Mouse (Mus musculus) olfactory bulb, adult 2 months (tissue): ENCODE measurements around the gene Herpud1. TPM values are rescaled to one million over a fixed set of nuclear protein-coding genes. Genes with fewer than 3 reads are reported as not detected.
"Not testable (repeated sequence)": the region's sequence is repeated elsewhere in the genome, so short reads cannot be mapped to it uniquely, and the experiment has no call there.

Experiments
- H3K27ac ChIP-seq: fragments of 200-500 bp; 2 replicates; pipeline ENCODE4 v1.5.1; 2012; ENCODE audit warnings: low read depth, low read length; ENCODE audit not compliant: insufficient read depth
- H3K4me1 ChIP-seq: fragments of 200-500 bp; 2 replicates; pipeline ENCODE4 v1.6.1; 2012; ENCODE audit warnings: low read length; ENCODE audit not compliant: control insufficient read depth, insufficient read depth
- H3K4me3 ChIP-seq: fragments of 200-500 bp; 2 replicates; pipeline ENCODE4 v1.5.1; 2012; ENCODE audit warnings: mild to moderate bottlenecking, low read depth, low read length, moderate library complexity; ENCODE audit not compliant: insufficient read depth
- CTCF ChIP-seq: fragments of 200-500 bp; IDR thresholded peaks from 2 replicates; pipeline ENCODE4 v1.5.1; 2012; ENCODE audit warnings: low read depth, mild to moderate bottlenecking, low read length, moderate library complexity; ENCODE audit not compliant: insufficient read depth
- POLR2A ChIP-seq: fragments of 200-500 bp; IDR thresholded peaks from 2 replicates; pipeline ENCODE4 v1.6.1; 2012; ENCODE audit warnings: mild to moderate bottlenecking, low read depth, low read length, moderate library complexity; ENCODE audit not compliant: insufficient read depth
- WGBS: fragments of 180-500 bp; shearing (Covaris S2); methylation state at CpG from one replicate; pipeline ENCODE4 v1.1.7; 2018; 5-methylcytosine and 5-hydroxymethylcytosine counted together
- polyA plus RNA-seq: library from polyadenylated mRNA; stranded (reverse); fragments of >200 nt; gene quantifications from 2 replicates; pipeline ENCODE4 v1.2.4, GENCODE M21; 2012; ENCODE audit warnings: low replicate concordance; ENCODE audit not compliant: missing spikeins, insufficient read depth, insufficient read length

Herpud1 gene
- polyA plus RNA-seq, 1 experiment, result not detected

- Histone ChIP-seq H3K4me3 (no peak overlapping the region), H3K4me1 (no peaks in the 10 kb centered on the region), H3K27ac (no peak overlapping the region)
- TF ChIP-seq CTCF (no peak), POLR2A (no peak)
- 85% methylated on average over 6 of the region's 6 CpGs for WGBS
Observed at GRCm38 (mm10) chr8:94395851-94396540, 9.8 kb downstream of the Herpud1 start.

- no peaks in the 10 kb centered on the region for H3K4me1 ChIP-seq
- TF ChIP-seq CTCF (no peak), POLR2A (no peak)
- H3K4me3 ChIP-seq, result no peak overlapping the region
- WGBS, result 66% methylated on average over 11 of the region's 11 CpGs
- H3K27ac ChIP-seq, result no peak overlapping the region
Observed at GRCm38 (mm10) chr8:94396964-94397657, 10.9 kb downstream of the Herpud1 start.

- whole genome bisulfite sequencing, result 82% methylated on average over 6 of the region's 6 CpGs
- no peak overlapping the region for H3K27ac ChIP-seq
- H3K4me3 ChIP-seq, result no peak overlapping the region
- H3K4me1 ChIP-seq, result no peaks in the 10 kb centered on the region
- TF ChIP-seq CTCF, result no peak
- no peak for TF ChIP-seq POLR2A
Observed at GRCm38 (mm10) chr8:94398587-94398986, 12.3 kb downstream of the Herpud1 start.

- Histone ChIP-seq H3K4me1 (no peaks in the 10 kb centered on the region), H3K27ac (no peak overlapping the region), H3K4me3 (no peak overlapping the region)
- WGBS, result 84% methylated on average over 3 of the region's 3 CpGs
- TF ChIP-seq CTCF (no peak), POLR2A (no peak)
Observed at GRCm38 (mm10) chr8:94399361-94399953, 13.2 kb downstream of the Herpud1 start.

- WGBS, result 88% methylated on average over 2 of the region's 2 CpGs
- H3K27ac ChIP-seq, H3K4me1 ChIP-seq, H3K4me3 ChIP-seq: not testable (repeated sequence)
Observed at GRCm38 (mm10) chr8:94399957-94400356, 13.7 kb downstream of the Herpud1 start.

- no peak for TF ChIP-seq CTCF
- no peak for TF ChIP-seq POLR2A
- Histone ChIP-seq H3K4me3 (no peak overlapping the region), H3K4me1 (no peaks in the 10 kb centered on the region), H3K27ac (no peak overlapping the region)
- 73% methylated on average over 8 of the region's 8 CpGs for WGBS
Observed at GRCm38 (mm10) chr8:94408443-94409080, 22.3 kb downstream of the Herpud1 start.

- H3K27ac ChIP-seq, result no peak overlapping the region
- H3K4me1 ChIP-seq, result no peaks in the 10 kb centered on the region
- 85% methylated on average over 7 of the region's 7 CpGs for WGBS
- no peak for TF ChIP-seq POLR2A
- no peak for TF ChIP-seq CTCF
- H3K4me3 ChIP-seq, result no peak overlapping the region
Observed at GRCm38 (mm10) chr8:94409523-94409922, 23.3 kb downstream of the Herpud1 start.

GRCm38 (mm10) chr8:94412518-94412917, 26.3 kb downstream of the Herpud1 start:
- Histone ChIP-seq H3K4me1 (no peaks in the 10 kb centered on the region), H3K27ac (no peak overlapping the region), H3K4me3 (no peak overlapping the region)
- TF ChIP-seq CTCF (no peak), POLR2A (no peak)
- WGBS, result 90% methylated on average over 6 of the region's 6 CpGs

GRCm38 (mm10) chr8:94413509-94413908, 27.3 kb downstream of the Herpud1 start:
- Histone ChIP-seq H3K4me1 (no peaks in the 10 kb centered on the region), H3K4me3 (no peak overlapping the region), H3K27ac (no peak overlapping the region)
- TF ChIP-seq POLR2A, result no peak
- no peak for TF ChIP-seq CTCF
- WGBS, result 86% methylated on average over 6 of the region's 6 CpGs
